Mouse (Mus musculus): ENCODE data around the gene Mdm2. TPM values are rescaled to one million over a fixed set of nuclear protein-coding genes. Genes with fewer than 3 reads are reported as not detected.

The Mdm2 gene
- total RNA-seq, 2 experiments from 2014 or later = 53.4 to 57.5 TPM

- no peak for DNase-seq (ENCODE audit: low spot score in 2 of 2)
- intact Hi-C loops (cut with DNase I) = no loop called here
These were observed 44.2 kb downstream of the Mdm2 start for GRCm38 (mm10) chr10:117666361-117666760.

DNA sequence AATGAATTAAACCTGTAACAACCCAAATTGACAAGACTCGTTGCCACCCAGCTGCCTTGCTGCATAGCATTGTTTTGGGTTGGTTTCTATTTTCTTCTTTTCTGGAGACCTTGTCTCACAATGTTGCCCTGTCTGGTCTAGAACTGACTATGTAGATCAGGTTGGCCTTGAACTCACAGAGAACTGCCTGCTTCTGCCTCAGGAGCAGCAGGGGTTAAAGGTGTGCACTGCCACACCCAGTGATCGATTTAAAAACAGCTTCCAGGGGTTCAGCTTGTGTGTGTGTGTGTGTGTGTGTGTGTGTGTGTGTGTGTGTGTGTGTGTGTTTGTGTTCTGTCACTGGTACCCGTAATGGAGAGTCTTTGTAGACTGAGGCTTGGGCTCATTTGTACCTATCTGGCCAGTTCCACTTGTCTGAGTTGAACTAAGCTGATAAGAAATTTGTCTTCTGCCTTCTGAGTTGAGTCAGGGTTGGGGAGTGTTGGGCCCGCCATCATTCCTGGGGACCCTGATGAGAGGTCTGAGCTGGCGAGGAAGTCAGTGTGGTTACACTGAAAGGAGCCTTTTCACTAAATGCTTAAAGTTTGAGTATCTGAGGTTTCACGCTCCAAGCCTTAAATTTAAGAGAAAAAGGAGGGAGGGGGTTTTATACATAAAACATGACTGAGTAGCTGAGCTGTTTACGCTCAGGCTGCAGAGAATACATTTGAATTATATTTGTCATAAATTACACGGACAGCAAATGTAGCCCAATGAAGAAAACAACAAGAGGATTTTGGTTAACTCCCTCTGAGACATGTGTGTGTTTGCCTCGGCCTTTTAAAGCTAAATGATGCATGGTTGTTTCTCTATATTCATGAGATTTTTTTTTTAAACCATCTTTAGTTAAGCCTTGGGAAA, 44.9 kb downstream of the Mdm2 start:
- no peak for DNase-seq (ENCODE audit: low spot score in 2 of 2)
- intact Hi-C loops (cut with DNase I) = no loop called here

DNA sequence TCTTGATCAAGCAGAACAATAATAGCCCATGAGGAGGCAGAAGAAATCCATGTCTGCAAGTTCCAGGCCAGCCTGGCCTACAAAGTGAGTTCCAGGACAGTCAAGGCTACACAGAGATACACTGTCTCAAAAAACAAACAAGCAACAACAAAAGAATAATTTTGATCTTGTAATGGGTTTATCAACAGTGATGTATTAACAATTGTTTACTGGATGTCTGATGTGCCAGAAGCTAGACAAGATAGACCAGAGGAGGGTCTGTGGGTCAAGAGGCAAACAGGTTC, 45.7 kb downstream of the Mdm2 start:
- intact Hi-C loops (cut with DNase I) = no loop called here
- DNase-seq (ENCODE audit: low spot score in 2 of 2) = no peak

- intact Hi-C loops (cut with DNase I) = no loop called here
- DNase-seq (ENCODE audit: low spot score in 2 of 2) = no peak
These were observed 46.2 kb downstream of the Mdm2 start for GRCm38 (mm10) chr10:117664208-117664925.

GRCm38 (mm10) chr10:117663865-117664200, 46.7 kb downstream of the Mdm2 start:
- DNase-seq (ENCODE audit: low spot score in 2 of 2) = no peak
- intact Hi-C loops (cut with DNase I) = no loop called here

DNA sequence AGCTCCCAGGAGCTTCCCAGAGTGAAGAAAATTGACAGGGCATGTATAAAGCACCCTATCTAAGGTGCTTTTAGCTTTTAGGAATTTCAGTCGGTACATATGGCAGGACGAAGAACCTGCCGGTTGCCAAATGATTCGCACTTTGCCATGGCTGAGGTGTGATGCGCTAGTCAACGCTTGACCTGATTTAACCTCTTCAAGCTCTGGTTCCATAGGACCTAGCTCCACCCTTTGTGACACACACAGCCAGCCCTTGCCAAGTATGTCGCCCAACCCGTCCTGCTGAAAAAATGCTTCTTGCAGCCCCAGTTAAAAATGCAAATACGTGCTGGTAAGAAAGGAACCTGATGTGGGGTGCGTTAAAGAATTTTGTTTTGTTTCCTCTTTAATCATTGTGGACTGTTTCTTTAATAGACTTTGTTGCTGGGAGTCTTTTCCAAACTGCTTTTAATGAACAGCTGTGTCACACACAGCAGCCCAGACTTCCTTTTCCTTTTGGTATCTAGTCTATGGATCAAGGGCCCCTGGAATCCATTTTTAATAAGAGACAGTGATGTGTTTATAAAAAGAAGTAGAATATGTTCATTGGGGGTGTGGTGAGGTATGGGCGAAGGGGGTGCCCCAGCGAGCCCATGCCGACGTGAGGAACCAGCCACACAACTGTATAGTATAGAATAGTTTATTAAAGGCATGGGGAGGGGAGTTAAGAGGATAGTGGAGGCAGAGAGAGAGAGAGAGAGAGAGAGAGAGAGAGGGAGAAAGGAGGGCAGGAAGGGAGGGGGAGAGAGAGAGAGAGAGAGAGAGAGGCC, 47.3 kb downstream of the Mdm2 start:
- intact Hi-C loops (cut with DNase I) = no loop called here
- no peak for DNase-seq (ENCODE audit: low spot score in 2 of 2)

DNA sequence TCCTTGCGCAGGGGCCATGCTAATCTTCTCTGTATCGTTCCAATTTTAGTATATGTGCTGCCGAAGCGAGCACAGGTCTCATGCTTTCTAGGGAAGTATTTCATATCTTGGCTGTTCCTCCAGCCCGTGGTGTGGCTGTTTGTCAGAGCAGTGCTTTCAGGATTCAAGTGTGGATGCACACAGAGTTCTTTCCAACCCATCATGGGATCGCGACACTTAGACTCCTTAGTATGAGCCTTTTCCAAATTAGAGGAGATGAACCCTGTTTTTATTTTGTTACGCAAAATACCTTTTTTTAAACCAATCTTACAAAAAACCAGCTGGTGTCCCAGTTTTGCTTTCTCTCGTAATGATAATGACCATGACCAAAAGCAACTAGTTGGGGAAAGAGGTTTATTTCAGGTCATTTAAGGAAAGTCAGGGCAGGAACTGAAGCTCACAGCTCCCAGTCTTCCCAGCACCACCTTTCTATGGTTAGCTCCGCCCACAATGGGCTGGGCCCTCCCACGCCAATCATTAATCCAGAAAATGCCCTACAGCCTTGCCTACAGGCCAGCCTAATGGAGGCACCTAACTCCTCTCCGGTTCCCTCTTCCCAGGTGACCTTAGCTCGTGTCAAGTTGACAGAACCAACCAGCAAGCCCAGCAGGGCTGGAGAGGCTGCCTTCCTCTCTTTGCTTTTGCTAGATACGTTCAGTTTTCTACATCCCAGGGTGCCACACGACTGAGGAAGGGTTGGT, 48.1 kb downstream of the Mdm2 start:
- no peak for DNase-seq (ENCODE audit: low spot score in 2 of 2)
- intact Hi-C loops (cut with DNase I) = no loop called here

GRCm38 (mm10) chr10:117659819-117660218, 50.7 kb downstream of the Mdm2 start:
- DNase-seq (ENCODE audit: low spot score in 2 of 2) = no peak
- intact Hi-C loops (cut with DNase I) = no loop called here

- intact Hi-C loops (cut with DNase I) = no loop called here
- DNase-seq (ENCODE audit: low spot score in 2 of 2) = no peak
These were observed 51.1 kb downstream of the Mdm2 start for GRCm38 (mm10) chr10:117659430-117659813.

GRCm38 (mm10) chr10:117658522-117659429, 51.8 kb downstream of the Mdm2 start:
- intact Hi-C loops (cut with DNase I) = no loop called here

DNA sequence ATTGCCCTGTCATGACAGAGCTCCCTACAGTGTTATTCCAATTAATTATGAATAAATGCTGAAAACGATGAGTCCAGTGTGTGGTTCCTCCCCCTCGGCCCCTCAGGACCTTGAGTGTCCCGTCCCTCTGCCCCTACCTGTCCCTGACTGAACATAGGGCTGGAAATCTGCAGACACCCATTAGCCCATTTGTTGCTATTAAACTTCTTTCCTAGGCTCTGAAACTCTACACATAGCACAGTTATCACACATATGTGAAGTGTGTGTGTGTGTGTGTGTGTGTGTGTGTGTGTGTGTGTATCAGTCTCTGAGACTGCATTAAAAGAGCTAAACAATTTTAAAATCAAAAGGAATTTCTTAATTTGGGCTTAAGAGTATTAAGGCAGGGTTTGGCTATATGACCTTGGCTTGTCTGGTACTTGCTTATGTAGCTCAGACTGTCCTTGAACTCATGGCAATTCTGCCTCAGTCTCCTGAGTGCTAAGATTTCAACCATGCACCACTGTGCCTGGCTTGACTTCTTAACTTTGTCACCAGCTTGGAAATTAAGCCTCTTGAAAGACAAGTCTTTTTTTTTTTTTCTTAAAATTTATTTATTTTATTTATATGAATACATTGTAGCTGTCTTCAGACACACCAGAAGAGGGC, 52.8 kb downstream of the Mdm2 start:
- intact Hi-C loops (cut with DNase I) = no loop called here
- no peak for DNase-seq (ENCODE audit: low spot score in 2 of 2)

More at GRCm38 (mm10) chr10:117658522-117659429, 51.8 kb downstream of the Mdm2 start:
- no peak for DNase-seq (ENCODE audit: low spot score in 2 of 2)

- DNase-seq (ENCODE audit: low spot score in 2 of 2) = no peak
- intact Hi-C loops (cut with DNase I) = no loop called here
These were observed 53.4 kb downstream of the Mdm2 start for GRCm38 (mm10) chr10:117656985-117657658.

GRCm38 (mm10) chr10:117656662-117656962, 53.9 kb downstream of the Mdm2 start:
- intact Hi-C loops (cut with DNase I) = no loop called here
- DNase-seq (ENCODE audit: low spot score in 2 of 2) = no peak

- intact Hi-C loops (cut with DNase I) = no loop called here
- no peak for DNase-seq (ENCODE audit: low spot score in 2 of 2)
These were observed 54.5 kb downstream of the Mdm2 start for GRCm38 (mm10) chr10:117655908-117656661.

DNA sequence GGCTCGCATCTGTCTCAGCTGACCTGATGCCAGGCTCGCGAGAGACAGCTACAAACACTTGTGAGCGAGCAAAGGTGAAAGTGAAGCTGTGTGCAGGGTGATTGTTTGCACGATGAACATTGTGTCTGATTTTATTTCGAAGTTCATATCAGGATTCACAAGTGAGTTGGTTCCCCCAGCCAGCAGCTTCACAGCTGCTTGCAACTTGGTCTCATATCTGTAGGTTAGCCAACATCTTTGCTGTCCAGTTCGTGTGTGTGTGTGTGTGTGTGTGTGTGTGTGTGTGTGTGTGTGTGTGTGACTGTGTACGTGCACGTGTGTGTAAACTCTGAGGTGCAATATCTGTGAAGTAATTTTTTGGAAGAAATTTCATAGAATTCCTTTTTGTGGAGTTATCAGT, 55.1 kb downstream of the Mdm2 start:
- intact Hi-C loops (cut with DNase I) = no loop called here
- DNase-seq (ENCODE audit: low spot score in 2 of 2) = no peak

DNA sequence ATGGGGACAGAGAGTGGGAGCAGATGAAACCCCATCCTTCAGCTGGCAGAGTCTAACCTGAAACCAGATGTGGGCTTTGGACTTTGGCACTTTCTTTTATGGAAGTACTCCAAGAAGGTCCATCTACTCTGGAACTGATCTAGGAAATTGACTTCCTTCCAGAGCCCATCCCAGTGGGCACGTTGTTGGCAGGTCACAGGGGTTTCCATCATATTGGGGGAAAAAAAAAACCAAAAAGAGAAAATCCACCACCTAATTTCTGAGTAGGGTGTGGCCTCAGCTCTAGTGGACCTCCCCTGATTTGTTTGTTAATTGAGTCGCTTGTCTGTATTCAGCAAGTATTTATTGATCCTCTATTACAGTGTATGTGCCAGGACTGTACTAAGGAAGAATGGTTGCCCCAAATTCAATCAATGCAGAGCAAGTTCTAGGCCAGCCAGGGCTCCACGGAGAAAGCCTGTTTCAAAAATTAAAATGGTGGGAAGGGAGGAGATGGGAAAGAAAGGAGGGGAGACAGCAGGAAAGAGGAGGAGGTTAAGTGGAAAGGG, 55.9 kb downstream of the Mdm2 start:
- intact Hi-C loops (cut with DNase I) = no loop called here
- no peak for DNase-seq (ENCODE audit: low spot score in 2 of 2)

- intact Hi-C loops (cut with DNase I) = no loop called here
- no peak for DNase-seq (ENCODE audit: low spot score in 2 of 2)
These were observed 56.8 kb downstream of the Mdm2 start for GRCm38 (mm10) chr10:117653779-117654173.

Measured in left cerebral cortex, postnatal 25 days (tissue).